Comparison of ENCODE assay signal across 9 mouse cellular contexts in genomic region chr9:63059234-63059842, GRCm38 (mm10).
A peak's percentile ranks its signal among the peaks of the same experiment; 100 is the strongest.
DNase-seq lines count a peak whose midpoint lies in the region; ATAC-seq and TF ChIP-seq lines count a peak whose summit lies in the region.
"Had no signal": no experiment of that assay in that cellular context is flagged by ENCODE, and none has a peak within 500 bp of the region (broad histone marks: within the 10 kb centered on the region; RNA-seq: fewer than 3 reads in every experiment).

No protein-coding gene starts in this region.

- no peaks in the 10 kb centered on the region for H3K79me2 ChIP-seq in heart, adult 2 months (replicated peaks; ENCODE audit: control insufficient read depth, insufficient read depth, low read length)

- no peaks in the 10 kb centered on the region for H3K27me3 ChIP-seq in embryonic facial prominence, embryonic 13.5 days
- no peaks in the 10 kb centered on the region for H3K27me3 ChIP-seq in heart, adult 2 months (ENCODE audit: control insufficient read depth, insufficient read depth, low read length)
- no peaks in the 10 kb centered on the region for H3K27me3 ChIP-seq in midbrain, embryonic 13.5 days
- H3K27me3 ChIP-seq in small intestine, adult 2 months (ENCODE audit: control insufficient read depth, insufficient read depth, low read length) = no peaks in the 10 kb centered on the region

- H3K9ac ChIP-seq in embryonic facial prominence, embryonic 13.5 days = peak overlapping the region; percentile 1; the same call in 1 of the 2 replicates
- no peak overlapping the region for H3K9ac ChIP-seq in heart, adult 2 months (ENCODE audit: low read depth, low read length)
- H3K9ac ChIP-seq in midbrain, embryonic 13.5 days (replicated peaks) = peak overlapping the region; percentile 19

- H3K36me3 ChIP-seq in embryonic facial prominence, embryonic 13.5 days = no peaks in the 10 kb centered on the region
- H3K36me3 ChIP-seq in heart, adult 2 months (ENCODE audit: control insufficient read depth, insufficient read depth, low read length) = no peaks in the 10 kb centered on the region
- H3K36me3 ChIP-seq in midbrain, embryonic 13.5 days = no peaks in the 10 kb centered on the region
- no peaks in the 10 kb centered on the region for H3K36me3 ChIP-seq in small intestine, adult 2 months (ENCODE audit: control insufficient read depth, insufficient read depth, low read length)

- peak overlapping the region; percentile 50 for H3K4me2 ChIP-seq in embryonic facial prominence, embryonic 13.5 days
- H3K4me2 ChIP-seq in midbrain, embryonic 13.5 days (replicated peaks) = peak overlapping the region; percentile 49

- peak; percentile 92 for DNase-seq in brain, embryonic 14.5 days (ENCODE audit: low read depth)
- DNase-seq in heart, adult 2 months = peak; percentile 65 to 68
- DNase-seq in kidney, adult 11 months = peak; percentile 58
- DNase-seq in left cerebral cortex, postnatal 14 days (ENCODE audit: low spot score in 2 of 2) = peak; percentile 84 to 90
- DNase-seq in adipocyte (ENCODE audit: low spot score) = no peak

- TF ChIP-seq EP300 in heart, adult 2 months (IDR thresholded peaks at IDR 0.05; ENCODE audit: insufficient read depth, low read depth, low read length) = no peak

- no peak for TF ChIP-seq POLR2A in brain, embryonic 14.5 days (IDR thresholded peaks at IDR 0.05; ENCODE audit: borderline replicate concordance, extremely low read depth, insufficient read depth, insufficient read length, poor library complexity, severe bottlenecking)
- TF ChIP-seq POLR2A in heart, adult 2 months (IDR thresholded peaks at IDR 0.05; ENCODE audit: insufficient read depth, low read depth, low read length) = 0 out of 2 replicates have a peak, but pooled peaks have one; percentile 31
- no peak for TF ChIP-seq POLR2A in small intestine, adult 2 months (IDR thresholded peaks at IDR 0.05; ENCODE audit: low read depth, low read length)

- ATAC-seq in embryonic facial prominence, embryonic 13.5 days (ENCODE audit: insufficient number of reproducible peaks, insufficient read depth, low FRiP score, low TSS enrichment, low read depth) = peak; percentile 82; the same call in 1 of the 2 replicates
- ATAC-seq in midbrain, embryonic 13.5 days = peak; percentile 96

- peaks cover 8% of the 10 kb centered on the region; the same call in 1 of the 2 replicates for H3K9me3 ChIP-seq in embryonic facial prominence, embryonic 13.5 days
- peaks cover 10% of the 10 kb centered on the region for H3K9me3 ChIP-seq in midbrain, embryonic 13.5 days

- H3K4me1 ChIP-seq in embryonic facial prominence, embryonic 13.5 days = peaks cover 27% of the 10 kb centered on the region
- peaks cover 2% of the 10 kb centered on the region for H3K4me1 ChIP-seq in heart, adult 2 months (ENCODE audit: control insufficient read depth, insufficient read depth, low read length)
- peaks cover 23% of the 10 kb centered on the region for H3K4me1 ChIP-seq in midbrain, embryonic 13.5 days (replicated peaks)
- peaks cover 7% of the 10 kb centered on the region; the same call in 1 of the 2 replicates for H3K4me1 ChIP-seq in small intestine, adult 2 months (ENCODE audit: control insufficient read depth, insufficient read depth, insufficient read length, low read length)

- WGBS in embryonic facial prominence, embryonic 13.5 days = 1% methylated on average over 10 of the region's 10 CpGs
- WGBS in heart, adult 2 months = 18% methylated on average over 10 of the region's 10 CpGs
- WGBS in midbrain, embryonic 13.5 days = 2% methylated on average over 10 of the region's 10 CpGs
- WGBS in small intestine, adult 2 months = 33% methylated on average over 10 of the region's 10 CpGs

- H3K27ac ChIP-seq in embryonic facial prominence, embryonic 13.5 days = peak overlapping the region; percentile 34
- peak overlapping the region; percentile 17 for H3K27ac ChIP-seq in heart, adult 2 months
- peak overlapping the region; percentile 84 for H3K27ac ChIP-seq in midbrain, embryonic 13.5 days
- peak overlapping the region; percentile 17; the same call in 1 of the 2 replicates for H3K27ac ChIP-seq in small intestine, adult 2 months (ENCODE audit: insufficient read depth, low read depth, low read length)

- H3K4me3 ChIP-seq in embryonic facial prominence, embryonic 13.5 days = peak overlapping the region; percentile 9; the same call in 1 of the 2 replicates
- H3K4me3 ChIP-seq in heart, adult 2 months = no peak overlapping the region
- peak overlapping the region; percentile 17 for H3K4me3 ChIP-seq in midbrain, embryonic 13.5 days (replicated peaks)
- no peak overlapping the region for H3K4me3 ChIP-seq in small intestine, adult 2 months (ENCODE audit: low read depth, low read length)
- H3K4me3 ChIP-seq: erythroblast, embryonic 14.5 days had no signal

- intact Hi-C loops in heart, adult 2 months (cut with DNase I) = loop anchor here (5.0 kb wide), 1 partner anchor 212 kb away; no protein-coding TSS in a partner anchor
- intact Hi-C loops in left cerebral cortex, postnatal 14 days (cut with DNase I) = loop anchor here (1.0 to 5.0 kb wide), 2 partner anchors 65 to 77 kb away; no protein-coding TSS in a partner anchor

- no peak for TF ChIP-seq CTCF in brain, embryonic 14.5 days (IDR thresholded peaks at IDR 0.05; ENCODE audit: borderline replicate concordance, extremely low read depth, insufficient read depth, insufficient read length)
- no peak for TF ChIP-seq CTCF in heart, adult 2 months (IDR thresholded peaks at IDR 0.05)
- no peak for TF ChIP-seq CTCF in small intestine, adult 2 months (IDR thresholded peaks at IDR 0.05; ENCODE audit: extremely low read depth, insufficient read length, insufficient replicate concordance, low read depth, low read length)

Comparison
In these comparisons a context has a peak if more than half of its experiments do, and no peak if none do; other contexts are left out.
1. H3K27ac ChIP-seq: peak in every context shown above with its lines; median percentile 84 in midbrain, embryonic 13.5 days; 34 in embryonic facial prominence, embryonic 13.5 days; 17 in heart, adult 2 months; 17 in small intestine, adult 2 months.
2. H3K4me3 ChIP-seq: peak in embryonic facial prominence, embryonic 13.5 days (single experiment) and midbrain, embryonic 13.5 days (single experiment); none in heart, adult 2 months (single experiment) and small intestine, adult 2 months (single experiment).